Mouse (Mus musculus): ENCODE data around the gene Ano10. TPM values are rescaled to one million over a fixed set of nuclear protein-coding genes. Genes with fewer than 3 reads are reported as not detected.

Ano10 gene
- 35.3 and 38.5 TPM in 2 replicates for polyA plus RNA-seq (2015; fragmentation: Nextera tagmentation; extraction: Ambion mirVana)

- Histone ChIP-seq H3K27ac (ENCODE audit: low read length) (peak within 1 kb of the TSS; percentile 83), H3K9ac (ENCODE audit: low read depth, low read length) (peak within 1 kb of the TSS; percentile 84), H3K4me3 (ENCODE audit: low read depth, low read length) (peak within 1 kb of the TSS; percentile 88), H3K36me3 (ENCODE audit: control insufficient read depth, insufficient read depth, low read length) (no peaks in the 10 kb centered on the region), H3K27me3 (ENCODE audit: control insufficient read depth, insufficient read depth, low read depth, low read length) (no peaks in the 10 kb centered on the region), H3K4me2 (ENCODE audit: low read length) (peak within 1 kb of the TSS; percentile 56), H3K9me3 (replicated peaks; ENCODE audit: control insufficient read depth, low read length, poor library complexity, severe bottlenecking) (no peaks in the 10 kb centered on the region), H3K4me1 (ENCODE audit: control insufficient read depth, insufficient read depth, low read length) (peaks cover 11% of the 10 kb centered on the region)
- 1% methylated on average over 51 of the region's 51 CpGs for WGBS
- peak; percentile 96 for ATAC-seq
These were observed at the start of gene Ano10 for GRCm38 (mm10) chr9:122294242-122294881. Ano10 (minus strand) TSS chr9:122294423.

- H3K36me3 ChIP-seq (ENCODE audit: control insufficient read depth, insufficient read depth, low read length), result no peaks in the 10 kb centered on the region
- H3K9me3 ChIP-seq (replicated peaks; ENCODE audit: control insufficient read depth, low read length, poor library complexity, severe bottlenecking), result no peaks in the 10 kb centered on the region
- H3K27me3 ChIP-seq (ENCODE audit: control insufficient read depth, insufficient read depth, low read depth, low read length), result no peaks in the 10 kb centered on the region
- no peak overlapping the region for H3K4me2 ChIP-seq (ENCODE audit: low read length)
- H3K27ac ChIP-seq (ENCODE audit: low read length), result no peak overlapping the region
- H3K9ac ChIP-seq (ENCODE audit: low read depth, low read length), result no peak overlapping the region
- no peaks in the 10 kb centered on the region for H3K4me1 ChIP-seq (ENCODE audit: control insufficient read depth, insufficient read depth, low read length)
- no peak for ATAC-seq
- WGBS, result 91% methylated on average over 7 of the region's 7 CpGs
- H3K4me3 ChIP-seq (ENCODE audit: low read depth, low read length), result no peak overlapping the region
These were observed 49.2 kb upstream of the Ano10 start for GRCm38 (mm10) chr9:122343399-122343798.

GRCm38 (mm10) chr9:122339972-122340371 is 45.7 kb upstream of the Ano10 start:
- no peaks in the 10 kb centered on the region for H3K36me3 ChIP-seq (ENCODE audit: control insufficient read depth, insufficient read depth, low read length)
- no peak for ATAC-seq
- 63% methylated on average over 5 of the region's 5 CpGs for WGBS

GRCm38 (mm10) chr9:122337510-122337931 is 43.3 kb upstream of the Ano10 start:
- no peak overlapping the region for H3K9ac ChIP-seq (ENCODE audit: low read depth, low read length)
- H3K4me1 ChIP-seq (ENCODE audit: control insufficient read depth, insufficient read depth, low read length), result no peaks in the 10 kb centered on the region
- WGBS, result 41% methylated on average over 8 of the region's 8 CpGs
- H3K27ac ChIP-seq (ENCODE audit: low read length), result no peak overlapping the region
- H3K27me3 ChIP-seq (ENCODE audit: control insufficient read depth, insufficient read depth, low read depth, low read length), result no peaks in the 10 kb centered on the region
- ATAC-seq, result no peak
- no peaks in the 10 kb centered on the region for H3K36me3 ChIP-seq (ENCODE audit: control insufficient read depth, insufficient read depth, low read length)
- no peak overlapping the region for H3K4me2 ChIP-seq (ENCODE audit: low read length)
- H3K9me3 ChIP-seq (replicated peaks; ENCODE audit: control insufficient read depth, low read length, poor library complexity, severe bottlenecking), result no peaks in the 10 kb centered on the region
- H3K4me3 ChIP-seq (ENCODE audit: low read depth, low read length), result no peak overlapping the region

More at GRCm38 (mm10) chr9:122339972-122340371, 45.7 kb upstream of the Ano10 start:
- Histone ChIP-seq H3K4me1 (ENCODE audit: control insufficient read depth, insufficient read depth, low read length) (no peaks in the 10 kb centered on the region), H3K4me2 (ENCODE audit: low read length) (no peak overlapping the region), H3K27ac (ENCODE audit: low read length) (no peak overlapping the region), H3K9ac (ENCODE audit: low read depth, low read length) (no peak overlapping the region), H3K27me3 (ENCODE audit: control insufficient read depth, insufficient read depth, low read depth, low read length) (no peaks in the 10 kb centered on the region), H3K4me3 (ENCODE audit: low read depth, low read length) (no peak overlapping the region), H3K9me3 (replicated peaks; ENCODE audit: control insufficient read depth, low read length, poor library complexity, severe bottlenecking) (no peaks in the 10 kb centered on the region)

- WGBS, result 83% methylated on average over 2 of the region's 2 CpGs
These were observed 42.5 kb upstream of the Ano10 start for GRCm38 (mm10) chr9:122336677-122337076.

GRCm38 (mm10) chr9:122328199-122328598 is 34.0 kb upstream of the Ano10 start:
- Histone ChIP-seq H3K27ac (ENCODE audit: low read length) (no peak overlapping the region), H3K9me3 (replicated peaks; ENCODE audit: control insufficient read depth, low read length, poor library complexity, severe bottlenecking) (no peaks in the 10 kb centered on the region), H3K36me3 (ENCODE audit: control insufficient read depth, insufficient read depth, low read length) (no peaks in the 10 kb centered on the region), H3K27me3 (ENCODE audit: control insufficient read depth, insufficient read depth, low read depth, low read length) (no peaks in the 10 kb centered on the region), H3K9ac (ENCODE audit: low read depth, low read length) (no peak overlapping the region), H3K4me2 (ENCODE audit: low read length) (no peak overlapping the region), H3K4me3 (ENCODE audit: low read depth, low read length) (no peak overlapping the region), H3K4me1 (ENCODE audit: control insufficient read depth, insufficient read depth, low read length) (no peaks in the 10 kb centered on the region)
- ATAC-seq, result no peak
- 54% methylated on average over 3 of the region's 3 CpGs for WGBS

More at GRCm38 (mm10) chr9:122336677-122337076, 42.5 kb upstream of the Ano10 start:
- Histone ChIP-seq H3K4me3 (ENCODE audit: low read depth, low read length) (no peak overlapping the region), H3K27ac (ENCODE audit: low read length) (no peak overlapping the region), H3K9ac (ENCODE audit: low read depth, low read length) (no peak overlapping the region), H3K36me3 (ENCODE audit: control insufficient read depth, insufficient read depth, low read length) (no peaks in the 10 kb centered on the region), H3K9me3 (replicated peaks; ENCODE audit: control insufficient read depth, low read length, poor library complexity, severe bottlenecking) (no peaks in the 10 kb centered on the region), H3K27me3 (ENCODE audit: control insufficient read depth, insufficient read depth, low read depth, low read length) (no peaks in the 10 kb centered on the region), H3K4me1 (ENCODE audit: control insufficient read depth, insufficient read depth, low read length) (no peaks in the 10 kb centered on the region), H3K4me2 (ENCODE audit: low read length) (no peak overlapping the region)
- ATAC-seq, result no peak

GRCm38 (mm10) chr9:122325996-122326395 is 31.8 kb upstream of the Ano10 start:
- no peak for ATAC-seq
- Histone ChIP-seq H3K4me1 (ENCODE audit: control insufficient read depth, insufficient read depth, low read length) (no peaks in the 10 kb centered on the region), H3K4me3 (ENCODE audit: low read depth, low read length) (no peak overlapping the region), H3K36me3 (ENCODE audit: control insufficient read depth, insufficient read depth, low read length) (no peaks in the 10 kb centered on the region), H3K4me2 (ENCODE audit: low read length) (no peak overlapping the region), H3K9me3 (replicated peaks; ENCODE audit: control insufficient read depth, low read length, poor library complexity, severe bottlenecking) (no peaks in the 10 kb centered on the region), H3K9ac (ENCODE audit: low read depth, low read length) (no peak overlapping the region), H3K27ac (ENCODE audit: low read length) (no peak overlapping the region), H3K27me3 (ENCODE audit: control insufficient read depth, insufficient read depth, low read depth, low read length) (no peaks in the 10 kb centered on the region)
- WGBS, result 96% methylated on average over 1 of the region's 1 CpGs

- no peaks in the 10 kb centered on the region for H3K27me3 ChIP-seq (ENCODE audit: control insufficient read depth, insufficient read depth, low read depth, low read length)
- no peaks in the 10 kb centered on the region for H3K9me3 ChIP-seq (replicated peaks; ENCODE audit: control insufficient read depth, low read length, poor library complexity, severe bottlenecking)
- H3K9ac ChIP-seq (ENCODE audit: low read depth, low read length), result no peak overlapping the region
- no peaks in the 10 kb centered on the region for H3K36me3 ChIP-seq (ENCODE audit: control insufficient read depth, insufficient read depth, low read length)
- H3K27ac ChIP-seq (ENCODE audit: low read length), result no peak overlapping the region
- no peaks in the 10 kb centered on the region for H3K4me1 ChIP-seq (ENCODE audit: control insufficient read depth, insufficient read depth, low read length)
- no peak overlapping the region for H3K4me2 ChIP-seq (ENCODE audit: low read length)
- H3K4me3 ChIP-seq (ENCODE audit: low read depth, low read length), result no peak overlapping the region
- no peak for ATAC-seq
- 75% methylated on average over 3 of the region's 3 CpGs for WGBS
These were observed 28.1 kb upstream of the Ano10 start for GRCm38 (mm10) chr9:122322356-122322755.

GRCm38 (mm10) chr9:122320626-122321025 is 26.4 kb upstream of the Ano10 start:
- 90% methylated on average over 4 of the region's 4 CpGs for WGBS
- H3K9ac ChIP-seq (ENCODE audit: low read depth, low read length), result no peak overlapping the region
- no peak for ATAC-seq

More at GRCm38 (mm10) chr9:122320626-122321025, 26.4 kb upstream of the Ano10 start:
- Histone ChIP-seq H3K27me3 (ENCODE audit: control insufficient read depth, insufficient read depth, low read depth, low read length) (no peaks in the 10 kb centered on the region), H3K4me1 (ENCODE audit: control insufficient read depth, insufficient read depth, low read length) (no peaks in the 10 kb centered on the region), H3K27ac (ENCODE audit: low read length) (no peak overlapping the region), H3K4me2 (ENCODE audit: low read length) (no peak overlapping the region), H3K9me3 (replicated peaks; ENCODE audit: control insufficient read depth, low read length, poor library complexity, severe bottlenecking) (no peaks in the 10 kb centered on the region), H3K4me3 (ENCODE audit: low read depth, low read length) (no peak overlapping the region), H3K36me3 (ENCODE audit: control insufficient read depth, insufficient read depth, low read length) (no peaks in the 10 kb centered on the region)

Measured in midbrain, embryonic 16.5 days (tissue).